Mouse (Mus musculus) yolk sac, embryonic 10.5 days (tissue): Measurements from ENCODE around the gene Col28a1.
"Not testable (repeated sequence)": the region's sequence is repeated elsewhere in the genome, so short reads cannot be mapped to it uniquely, and the experiment has no call there.

Source experiments
- DNase-seq: peaks from one replicate; pipeline ENCODE4 v3.0.0-alpha.2; 2017; ENCODE audit warnings: low spot score

Gene Col28a1

DNA sequence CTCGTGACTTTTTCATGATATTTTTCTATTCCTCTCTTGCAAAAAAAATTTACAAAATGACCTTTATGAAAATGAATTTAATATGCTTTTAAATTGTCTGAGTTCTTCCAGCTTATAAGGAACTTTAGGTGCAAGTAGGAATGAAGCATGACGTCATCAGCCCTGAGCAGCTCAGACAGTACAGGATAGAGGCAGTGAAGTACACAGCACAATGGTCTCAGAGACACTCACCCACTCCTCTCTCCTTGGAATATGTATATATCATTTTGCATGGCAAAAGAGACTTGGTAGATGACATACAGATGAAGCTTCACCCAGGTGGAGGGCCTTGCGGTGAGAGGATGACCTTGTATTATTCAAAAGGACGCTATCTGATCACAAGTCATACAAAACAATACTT is 197.7 kb downstream of the Col28a1 start:
- no peak for DNase-seq

DNA sequence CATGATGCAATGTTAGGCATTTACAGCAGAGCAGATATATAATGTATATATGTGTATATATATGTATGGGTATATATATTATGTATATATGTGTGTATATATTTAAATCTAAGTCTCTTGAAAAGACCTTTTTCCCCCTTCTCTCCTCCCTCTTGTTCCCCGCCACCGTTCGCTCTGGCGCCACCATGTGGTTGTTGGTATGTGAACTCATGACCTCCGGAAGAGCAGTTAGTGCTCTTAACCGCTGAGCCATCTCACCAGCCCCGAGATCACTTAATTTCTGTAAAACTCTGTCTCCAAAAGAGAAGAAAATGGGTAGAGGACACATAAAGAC is 208.8 kb downstream of the Col28a1 start:
- DNase-seq: peak; percentile 44

DNA sequence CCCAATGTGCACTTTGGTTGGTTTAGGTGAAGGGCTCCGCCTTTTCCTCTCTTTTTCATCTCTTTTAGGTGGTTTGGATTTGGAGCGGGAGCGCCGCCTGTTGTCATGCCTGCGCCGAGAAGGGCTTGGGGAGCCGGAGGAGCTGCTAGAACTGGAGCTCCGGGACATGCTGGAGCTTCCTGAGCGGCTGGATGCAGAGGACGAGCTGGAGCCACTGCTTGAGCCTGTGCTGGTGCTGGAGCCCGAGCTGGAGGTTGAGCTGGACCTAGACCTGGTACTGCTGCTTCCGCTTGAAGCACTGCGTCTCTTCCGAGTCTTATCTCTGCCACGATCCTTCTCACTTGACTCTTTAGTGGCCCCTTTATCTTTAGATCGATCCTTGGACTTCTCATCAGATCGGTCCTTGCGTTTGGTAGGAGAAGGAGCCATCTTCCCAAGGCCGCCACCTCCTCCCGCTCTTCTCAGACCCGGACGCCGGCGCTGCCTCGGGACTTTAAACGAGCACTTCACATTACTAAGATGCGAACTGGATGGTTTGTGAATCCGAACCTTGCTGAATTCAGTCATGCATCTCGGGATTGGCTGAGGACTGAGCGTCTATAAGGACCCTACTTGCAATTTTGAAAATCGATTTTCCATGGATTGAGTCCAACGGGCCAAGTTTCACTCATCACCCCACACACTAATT is 209.3 kb downstream of the Col28a1 start:
- not testable (repeated sequence) for DNase-seq

DNA sequence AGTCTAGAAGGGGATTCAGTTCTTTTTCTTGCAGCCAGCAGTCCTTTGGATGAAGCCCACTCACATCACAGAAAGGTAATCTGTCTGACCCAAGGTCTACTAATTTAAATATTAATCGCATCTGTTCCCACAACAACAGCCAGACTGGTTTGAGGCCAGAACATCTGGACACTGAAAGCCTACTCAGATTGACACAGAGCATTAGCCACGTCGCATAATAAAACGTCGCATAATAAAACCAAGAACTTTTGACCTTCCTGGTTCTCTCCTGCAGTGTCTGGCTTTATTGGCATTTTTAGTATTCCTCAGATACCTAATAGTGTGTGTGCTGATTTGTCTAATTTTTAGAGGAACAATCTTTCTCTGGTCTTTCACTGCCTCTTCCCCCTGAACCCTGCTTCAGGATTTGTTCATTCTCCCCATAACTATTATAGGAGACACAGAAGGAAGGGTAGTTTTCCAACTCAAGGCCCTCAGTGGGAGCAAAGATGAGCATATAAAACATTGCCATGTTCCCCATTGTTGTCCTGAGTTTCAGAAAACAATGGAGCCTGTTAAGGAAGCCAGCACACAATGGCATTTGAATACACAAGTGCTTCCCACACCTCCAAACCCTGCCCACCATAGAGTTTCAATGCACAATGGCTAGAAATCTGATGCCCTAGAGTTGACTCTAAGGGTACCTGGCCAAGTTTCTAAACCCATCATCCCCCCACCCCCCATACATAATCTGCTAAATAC is 221.2 kb downstream of the Col28a1 start:
- DNase-seq: no peak

DNA sequence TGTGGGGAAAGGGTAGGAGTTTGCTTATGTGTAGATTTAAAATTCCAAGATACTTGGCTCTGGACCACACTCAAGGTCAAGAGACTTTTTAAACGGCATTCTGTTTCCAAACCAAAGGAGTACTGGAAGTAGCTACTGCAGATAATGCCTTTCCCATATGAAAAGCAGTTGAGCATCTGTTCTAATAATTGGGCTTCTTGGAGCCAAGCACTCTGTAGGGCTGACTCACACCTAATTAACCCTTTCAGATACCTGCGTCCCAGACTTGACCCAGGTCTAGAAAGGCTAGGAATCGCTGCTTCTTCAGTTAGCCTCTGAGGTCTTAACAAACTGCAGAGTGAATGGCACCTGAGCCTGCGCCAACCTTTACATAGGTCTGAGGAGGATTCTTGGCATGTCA is 223.0 kb downstream of the Col28a1 start:
- no peak for DNase-seq

DNA sequence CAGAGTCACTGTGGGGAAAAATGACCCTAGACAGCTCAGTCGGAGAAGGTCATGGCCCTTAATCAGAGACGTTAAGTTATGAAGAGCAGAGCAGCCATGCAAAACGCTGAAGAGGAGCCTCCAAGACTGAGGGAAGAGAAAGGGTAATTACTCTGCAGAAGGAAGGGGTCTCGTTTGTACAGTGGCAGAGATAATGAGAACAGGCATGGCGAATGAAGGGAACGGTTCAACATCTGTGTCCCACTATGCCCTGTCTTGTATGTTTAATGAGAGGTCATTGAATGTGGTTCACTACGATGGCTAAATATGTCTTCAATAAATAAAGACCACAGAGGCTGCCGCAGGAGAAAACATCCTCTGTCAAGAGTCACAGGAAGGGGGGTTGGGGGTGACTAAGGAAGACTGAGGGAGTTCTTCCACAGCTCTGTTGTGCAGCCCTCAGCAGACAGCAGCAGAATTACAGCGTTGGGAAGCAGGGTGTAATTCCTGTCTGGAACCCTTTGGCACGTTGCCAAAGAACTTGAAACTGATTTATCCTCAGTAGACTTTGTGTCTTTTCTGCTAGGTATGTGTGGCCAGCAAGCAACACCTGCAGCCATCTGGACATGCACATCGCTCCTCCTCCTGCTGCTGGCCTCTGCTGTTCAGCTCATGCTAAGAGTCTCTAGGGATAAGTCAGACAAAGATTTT is 226.4 kb downstream of the Col28a1 start:
- DNase-seq: no peak

DNA sequence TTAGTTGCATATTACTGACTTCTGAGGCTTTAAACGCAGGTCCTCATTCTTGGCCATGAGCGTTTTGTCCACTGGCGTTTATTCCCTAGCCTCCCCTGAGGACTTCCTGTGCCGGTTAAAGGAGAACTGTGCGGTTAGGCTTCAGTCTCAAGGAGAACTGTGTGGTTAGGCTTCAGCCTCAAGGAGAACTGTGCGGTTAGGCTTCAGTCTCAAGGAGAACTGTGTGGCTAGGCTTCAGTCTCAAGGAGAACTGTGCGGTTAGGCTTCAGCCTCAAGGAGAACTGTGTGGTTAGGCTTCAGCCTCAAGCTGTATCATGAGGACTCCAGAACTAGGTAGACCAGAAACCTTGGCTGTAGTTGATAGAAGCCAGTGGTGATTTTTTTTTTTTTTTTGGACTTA is 229.7 kb downstream of the Col28a1 start:
- DNase-seq: no peak

DNA sequence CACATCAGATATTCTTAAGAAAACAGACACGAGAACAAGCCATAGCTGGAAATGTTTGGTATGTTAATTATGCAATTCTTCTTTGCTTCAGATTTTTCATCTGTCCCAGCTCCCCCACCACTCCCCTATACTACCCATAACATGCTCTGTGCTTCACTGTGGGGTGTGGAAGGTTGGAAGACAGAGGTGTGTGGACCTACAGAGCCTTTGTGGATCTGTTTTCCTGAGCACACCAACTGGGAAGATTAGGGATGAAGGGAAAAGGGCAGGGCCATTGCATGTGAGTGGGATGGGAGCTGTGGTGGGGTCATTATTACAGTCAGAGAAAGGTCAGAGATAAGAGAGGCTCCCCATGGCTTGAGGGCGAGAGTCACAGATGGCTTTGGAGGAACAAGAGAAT is 240.2 kb downstream of the Col28a1 start:
- DNase-seq: no peak

DNA sequence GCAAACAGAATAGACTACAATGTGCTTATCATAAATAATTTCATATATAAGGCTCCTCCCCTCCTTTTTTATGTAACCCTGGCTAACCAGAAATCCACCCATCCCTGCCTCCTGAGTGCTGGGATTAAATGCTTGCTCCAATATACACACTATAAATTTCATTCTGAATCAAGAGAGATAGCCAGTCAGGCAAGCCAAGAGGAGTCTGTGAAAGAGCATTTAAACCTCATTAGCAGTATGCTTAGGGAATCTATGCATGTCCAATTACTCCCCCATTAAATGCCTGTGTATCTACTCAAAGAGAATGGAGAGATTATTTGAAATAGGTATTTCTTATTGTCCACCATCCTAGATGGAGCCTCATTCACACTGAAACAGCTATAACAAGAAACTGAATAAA is 240.6 kb downstream of the Col28a1 start:
- DNase-seq: no peak
